Mouse (Mus musculus): ENCODE measurements around the gene Arhgef33. TPM values are rescaled to one million over a fixed set of nuclear protein-coding genes. Genes with fewer than 3 reads are reported as not detected.
A peak's percentile ranks its signal among the peaks of the same experiment; 100 is the strongest.
"Not testable (repeated sequence)": the region's sequence is repeated elsewhere in the genome, so short reads cannot be mapped to it uniquely, and the experiment has no call there.

Gene Arhgef33
- polyA plus RNA-seq, 1 experiment from 2014 or later = 0.88 TPM

DNA sequence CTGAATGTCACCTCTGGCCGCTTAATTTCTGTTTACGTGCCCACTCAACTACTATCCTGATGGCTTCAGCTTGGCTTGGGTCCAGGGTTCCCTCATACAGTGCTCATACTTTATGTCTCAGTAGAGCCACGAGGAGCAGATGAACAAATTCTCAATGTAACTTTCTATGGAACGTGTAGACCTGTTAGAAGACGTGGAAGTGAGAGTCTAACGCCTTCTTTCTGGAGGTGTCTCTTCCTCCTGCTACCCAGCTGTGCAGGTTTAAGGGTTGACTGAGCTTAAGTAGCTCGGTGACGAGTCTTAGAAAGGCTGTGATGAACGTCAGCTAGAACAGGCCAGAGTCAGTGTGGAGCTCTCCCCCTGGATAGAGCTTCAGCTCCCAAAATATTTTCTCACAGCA lies 61.4 kb downstream of the Arhgef33 start:
- no peaks in the 10 kb centered on the region for H3K9me3 ChIP-seq (replicated peaks; ENCODE audit: control insufficient read depth, low read length)
- H3K27me3 ChIP-seq (replicated peaks; ENCODE audit: control insufficient read depth, insufficient read depth, low read length) = no peaks in the 10 kb centered on the region
- no peak overlapping the region for H3K4me3 ChIP-seq (ENCODE audit: low read depth, low read length)
- ATAC-seq (no peak), DNase-seq (ENCODE audit: low spot score) (no peak)
- no peaks in the 10 kb centered on the region; the same call in 1 of the 2 replicates for H3K4me1 ChIP-seq (ENCODE audit: control insufficient read depth, insufficient read depth, low read length)
- no peaks in the 10 kb centered on the region for H3K36me3 ChIP-seq (ENCODE audit: control insufficient read depth, insufficient read depth, low read length)
- 80% methylated on average over 9 of the region's 9 CpGs for WGBS
- no peak overlapping the region for H3K27ac ChIP-seq (ENCODE audit: low read depth, low read length)
- no peak overlapping the region for H3K4me2 ChIP-seq (ENCODE audit: low read length)
- no peak overlapping the region for H3K9ac ChIP-seq (ENCODE audit: low read length)

DNA sequence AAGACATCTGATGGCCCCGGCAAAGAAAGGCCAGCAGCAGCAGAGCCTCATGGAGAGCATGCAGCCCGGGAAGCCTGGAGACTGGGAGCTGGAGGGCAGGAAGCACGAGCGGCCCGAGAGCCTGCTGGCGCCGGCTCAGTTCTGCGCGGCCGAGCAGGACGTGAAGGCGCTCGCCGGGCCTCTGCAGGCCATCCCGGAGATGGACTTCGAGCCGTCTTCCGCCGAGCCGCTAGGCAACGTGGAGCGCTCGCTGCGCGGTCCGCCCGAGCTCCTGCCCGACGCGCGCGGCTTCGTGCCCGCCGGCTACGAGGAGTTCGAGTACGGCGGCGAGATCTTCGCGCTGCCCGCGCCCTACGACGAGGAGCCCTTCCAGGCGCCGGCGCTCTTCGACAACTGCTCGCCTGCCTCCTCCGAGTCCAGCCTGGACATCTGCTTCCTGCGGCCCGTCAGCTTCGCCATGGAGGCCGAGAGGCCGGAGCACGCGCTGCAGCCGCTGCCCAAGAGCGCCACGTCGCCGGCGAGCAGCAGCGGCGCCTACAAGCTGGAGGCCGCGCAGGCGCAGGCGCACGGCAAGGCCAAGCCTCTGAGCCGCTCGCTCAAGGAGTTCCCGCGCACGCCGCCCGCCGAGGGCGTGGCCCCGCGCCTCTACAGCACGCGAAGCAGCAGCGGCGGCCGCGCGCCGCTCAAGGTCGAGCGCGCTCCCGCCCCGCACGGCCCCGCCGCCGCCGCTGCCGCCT lies 66.0 kb downstream of the Arhgef33 start, which contains the start of gene Gm10190:
Gene Gm10190 (minus strand): TSS at position 553 of the 737 bp plus-strand sequence.
- Histone ChIP-seq H3K4me1 (ENCODE audit: control insufficient read depth, insufficient read depth, low read length) (no peaks in the 10 kb centered on the region; the same call in 1 of the 2 replicates), H3K27me3 (replicated peaks; ENCODE audit: control insufficient read depth, insufficient read depth, low read length) (no peaks in the 10 kb centered on the region), H3K4me2 (ENCODE audit: low read length) (peak within 1 kb of the TSS; percentile 78), H3K27ac (ENCODE audit: low read depth, low read length) (peak within 1 kb of the TSS; percentile 60; the same call in 1 of the 2 replicates), H3K9me3 (replicated peaks; ENCODE audit: control insufficient read depth, low read length) (no peaks in the 10 kb centered on the region), H3K4me3 (ENCODE audit: low read depth, low read length) (peak within 1 kb of the TSS; percentile 46), H3K9ac (ENCODE audit: low read length) (peak within 1 kb of the TSS; percentile 78), H3K36me3 (ENCODE audit: control insufficient read depth, insufficient read depth, low read length) (no peaks in the 10 kb centered on the region)
- ATAC-seq (peak; percentile 100), DNase-seq (ENCODE audit: low spot score) (peak; percentile 97)
- 5% methylated on average over 95 of the region's 102 CpGs for WGBS

DNA sequence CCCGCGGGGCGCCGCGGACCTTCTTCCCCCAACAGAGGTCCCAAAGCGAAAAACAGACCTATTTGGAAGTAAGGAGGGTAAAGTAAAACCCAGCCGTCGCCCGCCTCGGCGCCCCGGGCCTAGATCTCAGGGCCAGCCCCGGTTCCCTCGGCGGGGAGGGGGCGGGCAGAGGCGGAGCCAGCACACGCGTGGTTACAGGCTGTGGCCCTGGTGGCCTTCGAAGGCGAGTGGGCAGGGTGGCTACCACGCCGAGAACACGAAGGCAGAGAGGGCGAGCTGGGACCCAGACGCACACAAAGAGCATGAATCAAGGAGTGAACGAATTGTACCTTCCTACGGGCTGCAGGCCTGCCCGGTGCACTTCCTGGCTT lies 66.5 kb downstream of the Arhgef33 start:
- Histone ChIP-seq H3K36me3 (ENCODE audit: control insufficient read depth, insufficient read depth, low read length) (no peaks in the 10 kb centered on the region), H3K9ac (ENCODE audit: low read length) (peak overlapping the region; percentile 78), H3K27me3 (replicated peaks; ENCODE audit: control insufficient read depth, insufficient read depth, low read length) (no peaks in the 10 kb centered on the region), H3K4me3 (ENCODE audit: low read depth, low read length) (peak overlapping the region; percentile 46), H3K4me1 (ENCODE audit: control insufficient read depth, insufficient read depth, low read length) (no peaks in the 10 kb centered on the region; the same call in 1 of the 2 replicates), H3K9me3 (replicated peaks; ENCODE audit: control insufficient read depth, low read length) (no peaks in the 10 kb centered on the region), H3K4me2 (ENCODE audit: low read length) (peak overlapping the region; percentile 78), H3K27ac (ENCODE audit: low read depth, low read length) (peak overlapping the region; percentile 60; the same call in 1 of the 2 replicates)
- DNase-seq (ENCODE audit: low spot score) (no peak), ATAC-seq (peak; percentile 83)
- WGBS = 21% methylated on average over 29 of the region's 29 CpGs

DNA sequence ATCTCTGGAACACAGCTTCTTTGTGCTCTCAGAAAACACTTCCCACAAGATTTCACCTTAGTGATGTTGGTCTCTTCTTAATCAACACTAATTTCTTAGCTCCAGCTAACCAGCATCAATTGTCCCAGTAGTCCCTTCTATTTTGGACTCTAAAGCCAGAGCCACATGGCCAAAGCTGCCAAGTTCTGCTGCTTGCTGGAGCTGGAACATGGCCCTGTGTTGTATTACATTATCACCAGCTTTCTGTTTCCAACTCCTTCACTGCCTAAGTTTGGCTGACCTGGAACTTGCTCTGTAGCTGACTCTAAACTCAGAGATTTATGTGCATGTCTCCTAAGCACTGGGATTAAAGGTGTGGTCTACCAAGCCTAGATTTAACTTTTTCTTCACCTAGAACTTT lies 71.2 kb downstream of the Arhgef33 start:
- H3K4me2 ChIP-seq (ENCODE audit: low read length); H3K9ac ChIP-seq (ENCODE audit: low read length); H3K4me3 ChIP-seq (ENCODE audit: low read depth, low read length); ATAC-seq; H3K27me3 ChIP-seq (replicated peaks; ENCODE audit: control insufficient read depth, insufficient read depth, low read length); H3K9me3 ChIP-seq (replicated peaks; ENCODE audit: control insufficient read depth, low read length); H3K4me1 ChIP-seq (ENCODE audit: control insufficient read depth, insufficient read depth, low read length); H3K36me3 ChIP-seq (ENCODE audit: control insufficient read depth, insufficient read depth, low read length); H3K27ac ChIP-seq (ENCODE audit: low read depth, low read length); DNase-seq (ENCODE audit: low spot score): not testable (repeated sequence)

DNA sequence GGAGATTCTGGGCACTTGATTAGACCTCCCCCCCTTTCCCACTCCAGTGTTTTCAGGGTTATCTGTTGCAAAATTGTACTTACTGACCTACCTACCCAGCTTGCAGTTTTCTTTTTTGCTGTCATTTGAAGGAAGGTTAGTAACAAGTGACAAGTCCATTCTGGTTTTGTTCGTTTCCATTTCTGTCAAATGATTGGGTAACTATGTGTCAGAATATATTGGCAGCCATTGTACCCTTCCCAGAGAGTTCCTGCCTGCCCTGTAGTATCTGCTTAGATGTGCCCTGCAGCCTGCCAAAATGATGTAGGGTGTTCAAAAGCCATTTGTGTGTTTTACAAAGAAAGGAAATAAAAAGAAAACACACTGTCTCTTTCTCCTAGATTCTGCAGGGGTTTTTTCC lies 78.5 kb downstream of the Arhgef33 start:
- 79% methylated on average over 1 of the region's 1 CpGs for WGBS
- Histone ChIP-seq H3K27me3 (replicated peaks; ENCODE audit: control insufficient read depth, insufficient read depth, low read length) (no peaks in the 10 kb centered on the region), H3K4me3 (ENCODE audit: low read depth, low read length) (no peak overlapping the region), H3K4me1 (ENCODE audit: control insufficient read depth, insufficient read depth, low read length) (no peaks in the 10 kb centered on the region), H3K36me3 (ENCODE audit: control insufficient read depth, insufficient read depth, low read length) (no peaks in the 10 kb centered on the region), H3K9me3 (replicated peaks; ENCODE audit: control insufficient read depth, low read length) (no peaks in the 10 kb centered on the region), H3K9ac (ENCODE audit: low read length) (no peak overlapping the region), H3K4me2 (ENCODE audit: low read length) (no peak overlapping the region), H3K27ac (ENCODE audit: low read depth, low read length) (no peak overlapping the region)
- ATAC-seq = no peak
- DNase-seq (ENCODE audit: low spot score) = no peak

DNA sequence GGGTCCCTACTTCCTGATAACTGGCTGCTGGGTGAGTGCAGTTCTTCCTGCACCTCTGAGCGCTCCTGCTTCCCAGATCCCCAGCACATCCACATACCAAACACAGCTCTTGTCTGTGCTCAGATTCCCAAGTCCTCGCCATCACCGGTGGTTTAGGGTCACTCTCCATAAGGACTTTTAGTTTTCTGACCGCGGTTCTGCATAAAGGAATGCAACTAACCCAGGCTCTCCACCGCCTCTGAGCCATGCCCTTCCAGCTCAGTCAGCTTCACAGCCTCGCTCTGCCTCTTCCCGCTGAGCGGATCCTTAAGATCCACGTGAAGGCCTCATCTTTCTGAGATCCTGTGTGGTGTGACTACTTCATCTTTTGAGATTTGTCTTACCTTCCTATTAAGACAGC lies 82.8 kb downstream of the Arhgef33 start:
- ATAC-seq (no peak), DNase-seq (ENCODE audit: low spot score) (no peak)
- Histone ChIP-seq H3K4me2 (ENCODE audit: low read length) (no peak overlapping the region), H3K9me3 (replicated peaks; ENCODE audit: control insufficient read depth, low read length) (no peaks in the 10 kb centered on the region), H3K27me3 (replicated peaks; ENCODE audit: control insufficient read depth, insufficient read depth, low read length) (no peaks in the 10 kb centered on the region), H3K9ac (ENCODE audit: low read length) (no peak overlapping the region), H3K36me3 (ENCODE audit: control insufficient read depth, insufficient read depth, low read length) (no peaks in the 10 kb centered on the region), H3K27ac (ENCODE audit: low read depth, low read length) (no peak overlapping the region), H3K4me3 (ENCODE audit: low read depth, low read length) (no peak overlapping the region), H3K4me1 (ENCODE audit: control insufficient read depth, insufficient read depth, low read length) (no peaks in the 10 kb centered on the region)
- 67% methylated on average over 10 of the region's 10 CpGs for WGBS

DNA sequence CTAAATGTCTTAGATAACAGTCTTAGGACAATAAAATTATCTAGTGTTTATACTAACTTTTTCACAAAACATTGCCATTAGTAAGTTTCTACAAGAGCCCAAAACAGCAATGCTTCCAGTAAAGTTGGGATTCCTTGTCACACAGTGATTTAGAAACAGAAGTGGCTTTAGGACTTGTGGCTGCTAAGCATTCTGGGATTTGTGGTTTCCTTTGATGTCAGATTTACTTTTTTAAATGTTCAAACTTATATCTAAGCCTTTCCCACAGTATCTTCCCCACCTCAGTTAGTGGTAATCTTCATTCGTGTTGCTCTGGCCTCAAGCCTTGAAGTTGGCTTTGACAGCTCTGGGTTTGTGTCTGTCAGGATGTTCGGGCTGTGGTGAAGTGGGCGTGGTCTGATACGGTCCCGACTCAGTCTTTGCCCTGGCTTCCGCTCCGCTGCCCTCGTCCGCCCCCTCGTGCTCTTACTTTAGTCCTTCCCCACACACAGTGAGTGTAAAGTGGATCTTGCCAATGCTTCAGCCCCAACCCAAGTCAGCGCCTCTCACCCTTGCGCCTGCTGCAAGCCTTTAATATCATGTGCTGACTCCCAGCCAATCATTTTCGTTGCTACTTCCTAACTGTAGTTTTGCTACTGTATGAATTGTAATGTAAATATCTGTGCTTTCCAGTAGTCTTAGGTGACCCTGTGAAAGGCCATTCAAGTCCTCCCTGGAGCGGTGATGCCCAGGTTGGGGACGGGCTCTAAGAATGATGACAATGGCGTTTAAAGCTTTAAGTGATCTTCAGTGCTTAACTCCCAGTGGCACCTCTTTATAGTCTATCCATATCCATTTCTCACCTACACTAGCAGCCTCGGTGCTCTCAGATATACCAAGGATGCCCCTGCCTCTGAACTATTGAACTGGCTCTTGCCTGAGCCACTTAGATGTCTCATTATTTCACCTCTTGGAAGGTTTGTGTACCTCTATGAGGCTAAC lies 84.5 kb downstream of the Arhgef33 start:
- Histone ChIP-seq H3K27me3 (replicated peaks; ENCODE audit: control insufficient read depth, insufficient read depth, low read length) (no peaks in the 10 kb centered on the region), H3K36me3 (ENCODE audit: control insufficient read depth, insufficient read depth, low read length) (0 out of 2 replicates have a peak, but pooled peaks cover 3% of the 10 kb centered on the region), H3K4me1 (ENCODE audit: control insufficient read depth, insufficient read depth, low read length) (no peaks in the 10 kb centered on the region), H3K9me3 (replicated peaks; ENCODE audit: control insufficient read depth, low read length) (no peaks in the 10 kb centered on the region), H3K4me3 (ENCODE audit: low read depth, low read length) (peak overlapping the region; percentile 39), H3K27ac (ENCODE audit: low read depth, low read length) (no peak overlapping the region), H3K4me2 (ENCODE audit: low read length) (peak overlapping the region; percentile 60), H3K9ac (ENCODE audit: low read length) (peak overlapping the region; percentile 42)
- WGBS = 13% methylated on average over 17 of the region's 17 CpGs
- ATAC-seq (peak; percentile 88), DNase-seq (ENCODE audit: low spot score) (peak; percentile 66)

DNA sequence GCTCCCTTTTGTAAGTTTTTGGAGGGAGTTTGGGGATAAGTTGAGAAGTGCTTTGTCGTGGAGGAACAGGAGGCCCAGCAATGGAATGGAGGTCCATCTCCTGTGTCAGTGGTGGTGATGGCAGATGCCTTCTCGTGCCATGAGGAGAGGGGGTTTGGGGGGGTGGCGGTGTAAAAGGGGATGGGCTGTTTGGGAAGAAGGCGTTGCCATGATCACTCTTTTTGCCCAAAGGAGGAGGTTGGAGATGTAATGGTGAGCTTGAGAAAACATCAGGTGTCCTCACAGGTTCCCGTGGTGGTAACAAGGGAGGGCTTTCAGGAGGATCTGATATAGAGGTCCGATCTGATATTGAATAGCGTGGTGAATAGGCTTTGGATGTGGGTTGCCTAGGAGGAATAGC lies 91.0 kb downstream of the Arhgef33 start:
- Histone ChIP-seq H3K4me3 (ENCODE audit: low read depth, low read length) (no peak overlapping the region), H3K4me1 (ENCODE audit: control insufficient read depth, insufficient read depth, low read length) (no peaks in the 10 kb centered on the region), H3K27ac (ENCODE audit: low read depth, low read length) (no peak overlapping the region), H3K9ac (ENCODE audit: low read length) (no peak overlapping the region), H3K4me2 (ENCODE audit: low read length) (no peak overlapping the region), H3K27me3 (replicated peaks; ENCODE audit: control insufficient read depth, insufficient read depth, low read length) (no peaks in the 10 kb centered on the region), H3K36me3 (ENCODE audit: control insufficient read depth, insufficient read depth, low read length) (peaks cover 34% of the 10 kb centered on the region), H3K9me3 (replicated peaks; ENCODE audit: control insufficient read depth, low read length) (no peaks in the 10 kb centered on the region)
- 93% methylated on average over 7 of the region's 7 CpGs for WGBS
- no peak for DNase-seq (ENCODE audit: low spot score)
- no peak for ATAC-seq

All from forebrain, embryonic 14.5 days (tissue).